Mouse (Mus musculus) bone marrow macrophage, adult 2 months (primary cell): Measurements from ENCODE around the gene Lhx1. TPM values are rescaled to one million over a fixed set of nuclear protein-coding genes. Genes with fewer than 3 reads are reported as not detected.

Experiments used
- H3K27ac ChIP-seq: 2 replicates; pipeline ENCODE4 v1.5.1; 2012; ENCODE audit warnings: low read depth, low read length; ENCODE audit not compliant: insufficient read depth
- H3K4me1 ChIP-seq: 2 replicates; pipeline ENCODE4 v1.6.1; 2012; ENCODE audit warnings: low read length; ENCODE audit not compliant: control insufficient read depth, insufficient read depth
- H3K4me3 ChIP-seq: 2 replicates; pipeline ENCODE4 v1.5.1; 2012; ENCODE audit warnings: mild to moderate bottlenecking, low read length, moderate library complexity; ENCODE audit not compliant: insufficient read depth
- CTCF ChIP-seq: IDR thresholded peaks from 2 replicates; pipeline ENCODE4 v1.5.1; 2012; ENCODE audit warnings: low read depth, mild to moderate bottlenecking, low read length, moderate library complexity
- POLR2A ChIP-seq: IDR thresholded peaks from 2 replicates; pipeline ENCODE4 v1.6.1; 2012; ENCODE audit warnings: mild to moderate bottlenecking, low read depth, low read length, borderline replicate concordance
- polyA plus RNA-seq: library from polyadenylated mRNA; stranded (reverse); fragments of >200 nt; gene quantifications from 2 replicates; pipeline ENCODE4 v1.2.4, GENCODE M21; 2012; ENCODE audit not compliant: missing spikeins, insufficient read depth, insufficient read length

Gene Lhx1
- polyA plus RNA-seq, 1 experiment = not detected

DNA sequence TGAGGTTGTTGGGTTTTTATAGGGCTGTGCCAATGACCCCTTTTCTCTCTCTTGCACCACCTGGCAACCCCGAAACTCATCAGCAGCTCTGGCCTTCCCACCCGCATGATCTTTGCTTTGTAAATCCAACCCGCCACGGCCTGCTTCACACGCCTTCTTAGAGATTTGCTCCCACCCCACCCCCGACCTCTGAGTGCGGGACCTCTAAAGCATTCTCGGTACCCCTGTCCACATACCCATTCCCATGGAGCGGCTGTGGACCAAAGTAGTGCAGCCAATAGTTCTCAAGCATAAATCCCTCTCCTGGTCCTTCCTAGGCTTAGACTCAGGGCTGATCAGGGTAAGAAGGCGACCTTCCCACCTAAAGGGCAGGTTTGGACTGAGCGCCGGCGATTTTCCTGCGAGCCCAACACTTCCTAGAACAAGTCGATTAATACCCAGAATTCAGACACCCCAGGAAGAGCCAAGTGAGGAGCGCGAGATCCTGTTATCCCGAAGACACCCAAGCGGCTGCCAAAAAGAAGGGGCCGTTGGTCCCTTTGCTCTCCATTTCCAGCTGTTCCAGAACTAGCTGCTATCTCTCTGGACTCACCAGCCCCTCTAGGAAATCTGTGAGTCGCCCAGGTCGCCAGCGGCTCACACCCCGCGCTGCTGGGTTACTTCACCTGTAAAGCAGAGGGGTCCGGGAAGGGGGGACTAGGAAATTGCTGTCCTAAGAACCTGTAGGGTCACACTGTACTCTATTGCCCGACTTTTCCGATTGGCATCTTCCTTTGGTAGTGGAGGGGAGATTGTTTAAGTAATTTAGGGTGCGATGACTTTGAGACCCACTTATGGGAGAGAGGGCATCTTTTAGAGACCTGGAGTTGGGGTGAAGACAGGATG, 1.9 kb upstream of the Lhx1 start:
- Histone ChIP-seq H3K4me1 (no peaks in the 10 kb centered on the region), H3K27ac (no peak overlapping the region), H3K4me3 (no peak overlapping the region)
- TF ChIP-seq CTCF (no peak), POLR2A (no peak)

DNA sequence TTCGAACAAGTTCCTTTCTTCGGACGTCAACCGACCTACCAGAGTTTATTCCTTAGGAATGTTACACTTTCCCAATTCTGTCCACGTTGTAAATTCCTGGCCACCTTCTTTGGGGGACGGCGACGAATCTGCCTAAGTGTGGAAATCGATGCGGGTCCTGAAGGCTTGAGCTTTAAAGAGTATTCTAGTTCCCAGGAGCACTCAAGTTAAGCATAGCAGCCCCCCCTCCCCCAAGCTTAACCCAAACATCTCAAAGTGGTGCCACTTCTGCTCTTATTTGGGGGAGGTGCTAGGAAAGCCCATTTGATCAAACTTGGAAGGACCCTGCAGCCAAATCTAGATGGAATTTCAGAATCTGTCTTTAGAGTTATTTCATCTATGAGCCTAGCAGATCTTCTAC, 1.1 kb upstream of the Lhx1 start:
- H3K4me1 ChIP-seq = peaks cover 4% of the 10 kb centered on the region; the same call in 1 of the 2 replicates
- H3K27ac ChIP-seq = no peak overlapping the region
- no peak overlapping the region for H3K4me3 ChIP-seq
- TF ChIP-seq CTCF = no peak
- no peak for TF ChIP-seq POLR2A

DNA sequence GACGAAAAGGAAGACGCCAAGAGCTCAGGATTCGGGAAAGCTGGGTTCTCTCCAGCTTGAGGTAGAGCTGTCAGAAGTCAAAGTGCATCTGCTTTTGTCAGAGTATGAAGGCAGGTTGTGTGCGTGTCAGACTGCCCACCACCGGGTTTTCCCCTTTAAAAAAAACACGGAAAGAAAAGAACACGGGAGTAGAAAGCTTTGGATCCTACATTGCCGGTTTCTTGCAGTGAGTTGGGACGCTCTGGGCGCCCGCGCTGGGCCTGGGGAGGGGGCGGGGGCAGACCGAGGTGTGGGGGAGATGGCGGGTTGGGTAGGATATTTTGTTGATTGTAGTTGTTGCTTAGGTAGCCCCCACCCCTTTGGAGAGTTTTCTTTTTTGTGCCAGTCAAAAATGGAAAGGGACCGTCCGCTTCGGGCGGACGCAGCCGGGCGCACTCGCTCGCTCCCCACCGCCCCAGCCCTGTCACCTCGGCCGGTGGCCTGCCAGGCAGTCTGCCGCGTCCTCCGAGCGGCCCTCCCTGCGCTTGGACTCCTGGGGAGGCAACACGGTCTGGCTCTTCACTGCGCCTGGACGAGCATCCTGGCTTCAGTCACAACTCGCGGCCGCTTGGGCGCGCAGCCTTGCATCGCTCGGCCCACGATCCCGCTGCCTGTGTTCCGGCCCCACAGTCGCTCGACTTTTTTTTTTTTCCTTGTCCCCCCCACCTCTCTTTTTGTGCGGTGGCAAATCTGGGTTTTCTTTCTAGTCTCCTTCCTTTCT, 644 bp downstream of the Lhx1 start:
- peak overlapping the region; percentile 38; the same call in 1 of the 2 replicates for H3K4me3 ChIP-seq
- peaks cover 4% of the 10 kb centered on the region; the same call in 1 of the 2 replicates for H3K4me1 ChIP-seq
- TF ChIP-seq POLR2A (no peak), CTCF (no peak)
- no peak overlapping the region for H3K27ac ChIP-seq

DNA sequence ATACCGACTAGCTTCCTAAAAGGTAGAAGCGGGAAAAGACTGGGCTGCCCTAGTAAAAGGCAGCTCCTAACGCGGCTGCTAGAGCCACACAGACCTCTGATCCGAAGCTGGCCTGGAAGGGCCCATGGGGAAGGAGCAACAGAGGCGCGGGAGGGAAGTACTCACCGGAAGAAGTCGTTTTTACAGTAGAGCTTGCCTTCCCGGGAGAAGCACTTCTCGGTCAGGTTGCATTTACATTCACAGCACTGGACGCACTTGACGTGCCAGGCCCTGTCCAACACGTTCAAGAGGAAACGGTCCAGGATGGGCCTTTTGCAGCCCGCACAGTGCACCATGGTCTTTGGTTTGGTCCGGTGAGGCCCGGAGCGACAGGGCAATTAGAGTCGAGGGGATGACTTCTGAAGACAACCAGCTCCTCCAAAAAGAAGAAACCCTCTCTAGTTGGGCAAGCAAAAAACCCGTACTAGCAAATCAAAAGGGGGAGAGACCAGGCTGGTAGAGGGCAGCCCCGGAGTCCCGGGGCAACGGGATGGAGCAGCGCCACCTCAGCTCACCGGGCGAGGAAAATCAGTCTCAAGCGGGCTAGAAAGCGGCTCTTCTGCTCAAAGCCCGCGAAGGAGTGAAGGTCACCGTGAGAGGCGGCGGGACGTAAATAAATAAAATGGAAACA, 1.4 kb downstream of the Lhx1 start:
- no peak for TF ChIP-seq CTCF
- TF ChIP-seq POLR2A = no peak
- Histone ChIP-seq H3K27ac (no peak overlapping the region), H3K4me1 (peaks cover 4% of the 10 kb centered on the region; the same call in 1 of the 2 replicates), H3K4me3 (peak overlapping the region; percentile 14; the same call in 1 of the 2 replicates)

DNA sequence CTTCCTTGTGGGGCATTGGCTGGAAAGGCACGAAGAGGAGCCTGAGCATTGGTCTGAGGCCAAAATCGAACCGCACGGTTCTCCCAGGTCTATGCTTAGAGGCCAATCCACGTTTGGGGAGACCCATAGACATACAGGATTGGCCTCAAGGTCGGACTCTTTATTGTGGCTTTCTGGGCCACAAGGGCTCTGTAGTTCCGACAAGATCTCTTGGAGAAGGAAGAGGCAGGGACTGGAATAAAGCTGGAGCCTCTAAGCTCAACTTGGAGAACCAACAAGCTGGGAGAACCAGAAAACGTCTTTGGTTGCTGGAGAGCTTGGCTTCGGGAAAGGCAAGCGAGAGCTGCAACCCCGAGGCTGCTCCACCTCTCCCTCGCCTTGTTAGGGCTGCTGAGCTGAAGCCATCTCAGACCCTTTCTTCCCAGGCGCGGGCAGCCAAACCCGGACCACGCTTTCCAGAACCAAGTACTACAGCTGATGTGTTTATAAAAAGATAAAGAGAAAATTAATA, 2.0 kb downstream of the Lhx1 start:
- peaks cover 4% of the 10 kb centered on the region; the same call in 1 of the 2 replicates for H3K4me1 ChIP-seq
- no peak overlapping the region for H3K27ac ChIP-seq
- H3K4me3 ChIP-seq = peak overlapping the region; percentile 45
- TF ChIP-seq POLR2A (no peak), CTCF (no peak)

DNA sequence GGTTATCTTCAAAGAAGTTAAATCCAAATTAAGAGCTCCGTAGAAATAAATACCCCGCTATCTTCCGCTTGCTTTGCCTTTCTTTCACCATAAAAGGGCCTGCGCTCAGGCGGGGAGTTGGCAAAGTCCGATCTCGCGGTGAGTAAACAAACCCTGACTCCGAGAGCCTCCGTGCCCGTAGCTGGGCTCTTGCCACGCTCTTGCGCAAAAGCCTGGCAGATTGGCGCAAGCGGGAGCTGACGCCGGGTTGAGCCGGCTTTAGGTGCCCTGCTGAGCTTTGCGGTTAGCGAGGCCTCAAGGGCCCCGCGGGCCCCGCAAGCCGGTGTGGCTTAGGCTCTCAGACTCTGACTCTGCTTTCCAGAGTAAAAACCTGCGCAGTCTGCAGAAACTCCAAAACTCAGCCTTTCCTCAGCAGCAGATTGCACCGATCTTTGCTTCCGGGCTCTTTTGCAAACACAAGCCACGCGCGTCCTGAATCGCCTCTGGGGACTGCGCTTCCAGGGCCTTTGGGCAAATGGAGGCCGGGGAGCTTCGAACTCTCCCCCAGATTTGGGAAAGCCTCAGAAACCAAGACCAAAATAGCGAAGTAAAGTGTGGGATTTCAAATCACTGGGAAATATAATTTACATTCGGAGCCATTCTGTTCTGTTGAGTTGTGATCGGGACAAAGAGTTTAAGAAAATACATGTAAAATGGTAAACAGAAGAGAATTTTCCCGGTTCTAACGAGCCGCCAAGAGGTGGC, 2.6 kb downstream of the Lhx1 start:
- no peak for TF ChIP-seq CTCF
- no peak for TF ChIP-seq POLR2A
- Histone ChIP-seq H3K4me3 (peak overlapping the region; percentile 45), H3K27ac (no peak overlapping the region), H3K4me1 (peaks cover 4% of the 10 kb centered on the region; the same call in 1 of the 2 replicates)

DNA sequence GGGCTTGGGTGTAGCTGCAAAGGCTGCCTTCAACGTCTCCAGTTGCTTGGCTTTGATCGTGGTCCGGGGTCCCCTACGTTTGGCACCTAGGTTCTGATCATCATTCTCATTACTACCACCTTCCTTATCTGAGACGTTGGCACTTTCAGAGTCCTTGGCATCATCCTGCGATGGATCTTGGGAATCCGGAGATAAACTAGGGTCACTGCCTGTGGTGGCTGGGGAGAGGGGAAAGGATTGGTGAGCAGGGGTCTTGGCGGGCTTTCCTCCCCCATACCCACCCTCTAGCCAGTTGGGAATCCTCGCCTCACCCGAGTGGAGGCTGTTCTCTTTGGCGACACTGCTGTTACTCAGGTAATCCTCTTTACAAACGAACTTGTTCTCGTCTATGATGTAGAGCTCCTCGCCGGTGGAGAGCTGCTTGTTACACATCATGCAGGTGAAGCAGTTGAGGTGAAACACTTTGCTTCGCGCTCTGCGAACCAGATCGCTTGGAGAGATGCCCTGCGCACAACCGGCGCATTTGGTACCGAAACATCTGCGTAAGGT, 3.5 kb downstream of the Lhx1 start:
- Histone ChIP-seq H3K4me1 (peaks cover 4% of the 10 kb centered on the region; the same call in 1 of the 2 replicates), H3K27ac (no peak overlapping the region), H3K4me3 (peak overlapping the region; percentile 45; the same call in 1 of the 2 replicates)
- no peak for TF ChIP-seq CTCF
- TF ChIP-seq POLR2A = no peak

DNA sequence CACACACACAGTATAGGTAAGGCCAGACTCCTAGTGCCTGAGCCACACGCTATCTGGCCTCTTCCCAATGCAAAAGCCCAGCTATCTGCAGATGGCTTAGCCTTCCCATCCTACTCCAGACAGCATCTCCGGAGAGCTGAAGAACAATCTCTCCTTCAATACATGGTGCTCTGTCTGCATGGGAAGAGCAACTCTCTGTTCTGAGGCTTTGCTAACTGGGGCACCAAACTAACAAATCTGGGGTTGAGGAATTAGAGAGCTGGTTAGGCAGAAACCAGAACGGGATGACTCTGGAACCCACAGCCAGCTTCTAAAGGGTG, 4.3 kb downstream of the Lhx1 start:
- no peak overlapping the region for H3K4me3 ChIP-seq
- TF ChIP-seq CTCF (no peak), POLR2A (no peak)
- no peak overlapping the region for H3K27ac ChIP-seq

More for the DNA sequence above, 4.3 kb downstream of the Lhx1 start:
- H3K4me1 ChIP-seq = peaks cover 4% of the 10 kb centered on the region; the same call in 1 of the 2 replicates
